Mouse (Mus musculus) forebrain, postnatal 0 days (tissue): ENCODE results near the gene Rrm1. TPM values are rescaled to one million over a fixed set of nuclear protein-coding genes. Genes with fewer than 3 reads are reported as not detected.
"Not testable (repeated sequence)": the region's sequence is repeated elsewhere in the genome, so short reads cannot be mapped to it uniquely, and the experiment has no call there.

ENCODE experiments used
- ATAC-seq: fragments of 200-750 bp; cut with Nextera tagmentation; 2 replicates; pipeline ENCODE4 v1.8.0; 2017; ENCODE audit warnings: mild to moderate bottlenecking, moderate library complexity
- DNase-seq: peaks from one replicate; pipeline ENCODE4 v3.0.0-alpha.2; 2015
- H3K27ac ChIP-seq: fragments of 300-500 bp; sonication (generic); 2 replicates; pipeline ENCODE4 v1.5.1; 2014; ENCODE audit warnings: low read depth, mild to moderate bottlenecking, antibody characterized with exemption, low read length, moderate library complexity, mixed read lengths
- H3K27me3 ChIP-seq: fragments of 300-500 bp; sonication (generic); 2 replicates; pipeline ENCODE4 v1.6.1; 2014; ENCODE audit warnings: mild to moderate bottlenecking, low read length, mixed read lengths; ENCODE audit not compliant: insufficient read depth
- H3K36me3 ChIP-seq: fragments of 300-500 bp; sonication (generic); 2 replicates; pipeline ENCODE4 v1.6.1; 2014; ENCODE audit warnings: mild to moderate bottlenecking, moderate library complexity; ENCODE audit not compliant: insufficient read depth
- H3K4me1 ChIP-seq: fragments of 300-500 bp; sonication (generic); 2 replicates; pipeline ENCODE4 v1.6.1; 2014; ENCODE audit warnings: antibody characterized with exemption; ENCODE audit not compliant: insufficient read depth
- H3K4me2 ChIP-seq: fragments of 300-500 bp; sonication (generic); 2 replicates; pipeline ENCODE4 v1.6.1; 2014; ENCODE audit warnings: low read depth, mild to moderate bottlenecking, moderate library complexity
- H3K4me3 ChIP-seq: fragments of 300-500 bp; sonication (generic); 2 replicates; pipeline ENCODE4 v1.5.1; 2014; ENCODE audit warnings: low read depth, low read length, mixed read lengths
- H3K9ac ChIP-seq: fragments of 300-500 bp; sonication (generic); 2 replicates; pipeline ENCODE4 v1.6.1; 2014; ENCODE audit warnings: mild to moderate bottlenecking
- H3K9me3 ChIP-seq: fragments of 300-500 bp; sonication (generic); 2 replicates; pipeline ENCODE4 v1.6.1; 2016; ENCODE audit warnings: low read length
- CTCF ChIP-seq: sonication (generic); IDR thresholded peaks from 2 replicates; pipeline ENCODE4 v1.5.1; 2016; ENCODE audit warnings: antibody characterized with exemption, control low read depth, low read depth
- WGBS: fragments of 180-500 bp; shearing (Covaris S2); extraction: QIAGEN DNeasy Blood & Tissue Kit; methylation state at CpG from one replicate; pipeline ENCODE4 v1.1.7; 2014; 5-methylcytosine and 5-hydroxymethylcytosine counted together
- polyA plus RNA-seq: library from polyadenylated mRNA; unstranded; fragments of >200 nt; fragmentation: Nextera tagmentation; extraction: Ambion mirVana; gene quantifications from 2 replicates; pipeline ENCODE4 v1.2.1, GENCODE M21; 2015
- total RNA-seq: library from RNA; depleted of rRNA; stranded (reverse); fragments of >200 nt; gene quantifications from 2 replicates; pipeline ENCODE4 v1.2.3, GENCODE M21; 2014; rRNA removed

Gene Rrm1
- total RNA-seq (31.9 and 40.0 TPM in 2 replicates), polyA plus RNA-seq (25.6 and 30.9 TPM in 2 replicates)

- no peak for TF ChIP-seq CTCF
- under 1% methylated on average over 55 of the region's 56 CpGs for WGBS
- H3K9ac ChIP-seq, result peak within 1 kb of the TSS; percentile 53
- H3K4me1 ChIP-seq, result no peaks in the 10 kb centered on the region
- peaks cover 11% of the 10 kb centered on the region; the same call in 1 of the 2 replicates for H3K36me3 ChIP-seq
- ATAC-seq, result peak; percentile 100
- peak within 1 kb of the TSS; percentile 82 for H3K4me2 ChIP-seq
- H3K9me3 ChIP-seq, result no peaks in the 10 kb centered on the region
- peak; percentile 98 for DNase-seq
- H3K27ac ChIP-seq, result peak within 1 kb of the TSS; percentile 70
- peak within 1 kb of the TSS; percentile 60 for H3K4me3 ChIP-seq
- H3K27me3 ChIP-seq, result no peaks in the 10 kb centered on the region
Measured at GRCm38 (mm10) chr7:102441657-102442391, at the start of gene Rrm1. Gene Rrm1 (plus strand): TSS chr7:102441695.

- ATAC-seq, result no peak
- 94% methylated on average over 2 of the region's 2 CpGs for WGBS
- Histone ChIP-seq H3K9me3 (no peaks in the 10 kb centered on the region), H3K9ac (no peak overlapping the region), H3K36me3 (no peaks in the 10 kb centered on the region), H3K27ac (no peak overlapping the region), H3K4me3 (no peak overlapping the region), H3K4me1 (no peaks in the 10 kb centered on the region), H3K4me2 (no peak overlapping the region), H3K27me3 (no peaks in the 10 kb centered on the region)
- no peak for DNase-seq
- no peak for TF ChIP-seq CTCF
Measured at GRCm38 (mm10) chr7:102393898-102394297, 47.6 kb upstream of the Rrm1 start.

GRCm38 (mm10) chr7:102395894-102396293, 45.6 kb upstream of the Rrm1 start:
- Histone ChIP-seq H3K9me3 (no peaks in the 10 kb centered on the region), H3K9ac (no peak overlapping the region), H3K36me3 (no peaks in the 10 kb centered on the region), H3K27ac (no peak overlapping the region), H3K27me3 (no peaks in the 10 kb centered on the region), H3K4me2 (no peak overlapping the region), H3K4me1 (no peaks in the 10 kb centered on the region), H3K4me3 (no peak overlapping the region)
- ATAC-seq (no peak), DNase-seq (no peak)
- no peak for TF ChIP-seq CTCF
- WGBS, result 57% methylated on average over 7 of the region's 7 CpGs

GRCm38 (mm10) chr7:102396331-102396730, 45.2 kb upstream of the Rrm1 start:
- no peak overlapping the region for H3K27ac ChIP-seq
- no peak for ATAC-seq
- H3K9me3 ChIP-seq, result no peaks in the 10 kb centered on the region
- TF ChIP-seq CTCF, result no peak
- no peaks in the 10 kb centered on the region for H3K4me1 ChIP-seq
- no peaks in the 10 kb centered on the region for H3K36me3 ChIP-seq
- no peaks in the 10 kb centered on the region for H3K27me3 ChIP-seq
- 96% methylated on average over 3 of the region's 3 CpGs for WGBS
- H3K4me3 ChIP-seq, result no peak overlapping the region
- H3K9ac ChIP-seq, result no peak overlapping the region
- H3K4me2 ChIP-seq, result no peak overlapping the region
- DNase-seq, result no peak

- no peaks in the 10 kb centered on the region for H3K36me3 ChIP-seq
- WGBS, result 8% methylated on average over 3 of the region's 3 CpGs
- H3K4me1 ChIP-seq, result no peaks in the 10 kb centered on the region
- no peaks in the 10 kb centered on the region for H3K9me3 ChIP-seq
- H3K4me3 ChIP-seq, result no peak overlapping the region
- no peak for TF ChIP-seq CTCF
- no peak overlapping the region for H3K9ac ChIP-seq
- ATAC-seq, result no peak
- H3K27me3 ChIP-seq, result no peaks in the 10 kb centered on the region
- no peak for DNase-seq
- H3K4me2 ChIP-seq, result no peak overlapping the region
- H3K27ac ChIP-seq, result no peak overlapping the region
Measured at GRCm38 (mm10) chr7:102399180-102399731, 42.2 kb upstream of the Rrm1 start.

- Histone ChIP-seq H3K27me3 (no peaks in the 10 kb centered on the region), H3K27ac (no peak overlapping the region), H3K36me3 (no peaks in the 10 kb centered on the region), H3K4me2 (no peak overlapping the region), H3K9me3 (no peaks in the 10 kb centered on the region), H3K4me3 (no peak overlapping the region), H3K9ac (no peak overlapping the region), H3K4me1 (no peaks in the 10 kb centered on the region)
- WGBS, result 97% methylated on average over 2 of the region's 2 CpGs
- TF ChIP-seq CTCF, result no peak
- no peak for ATAC-seq
- DNase-seq, result no peak
Measured at GRCm38 (mm10) chr7:102404118-102404517, 37.4 kb upstream of the Rrm1 start.

- H3K9me3 ChIP-seq, result no peaks in the 10 kb centered on the region
- TF ChIP-seq CTCF, result no peak
Measured at GRCm38 (mm10) chr7:102407440-102407839, 34.1 kb upstream of the Rrm1 start.

GRCm38 (mm10) chr7:102415272-102415671, 26.2 kb upstream of the Rrm1 start:
- not testable (repeated sequence) for ATAC-seq
- WGBS, result 92% methylated on average over 9 of the region's 9 CpGs

More at GRCm38 (mm10) chr7:102407440-102407839, 34.1 kb upstream of the Rrm1 start:
- Histone ChIP-seq H3K4me3 (no peak overlapping the region), H3K36me3 (no peaks in the 10 kb centered on the region), H3K4me2 (no peak overlapping the region), H3K27ac (no peak overlapping the region), H3K4me1 (no peaks in the 10 kb centered on the region), H3K27me3 (no peaks in the 10 kb centered on the region), H3K9ac (no peak overlapping the region)
- no peak for DNase-seq
- ATAC-seq, result no peak

More at GRCm38 (mm10) chr7:102415272-102415671, 26.2 kb upstream of the Rrm1 start:
- not testable (repeated sequence) for H3K36me3 ChIP-seq, H3K9ac ChIP-seq, H3K4me3 ChIP-seq, H3K9me3 ChIP-seq, DNase-seq, H3K27me3 ChIP-seq, H3K27ac ChIP-seq, H3K4me2 ChIP-seq, H3K4me1 ChIP-seq
